Mouse (Mus musculus) neutrophil, adult 5-6 weeks (primary cell): ENCODE results near the gene Cfap45. TPM values are rescaled to one million over a fixed set of nuclear protein-coding genes. Genes with fewer than 3 reads are reported as not detected.

Experiments
- ATAC-seq: fragments of 151-379, 151-347 bp; 2 replicates; pipeline ENCODE4 v1.8.0; 2017; ENCODE audit warnings: mild to moderate bottlenecking, moderate TSS enrichment; ENCODE audit not compliant: insufficient number of reproducible peaks, poor library complexity, low FRiP score, severe bottlenecking; ENCODE audit errors: extremely low read depth
- total RNA-seq: library from RNA; stranded (forward); fragments of 200-1000 nt; gene quantifications from 2 replicates; pipeline ENCODE4 v1.2.3, GENCODE M21; 2017

Gene Cfap45
- total RNA-seq, 1 experiment from 2014 or later, result 4.4 TPM

GRCm38 (mm10) chr1:172512962-172513361 lies 7.6 kb upstream of the Cfap45 start:
- ATAC-seq, result peak; percentile 67

- ATAC-seq, result peak; percentile 81
Observed at GRCm38 (mm10) chr1:172513525-172514212, 6.9 kb upstream of the Cfap45 start.

GRCm38 (mm10) chr1:172514213-172514529 lies 6.4 kb upstream of the Cfap45 start:
- ATAC-seq, result no peak; the same call in 1 of the 2 replicates

- no peak for ATAC-seq
Observed at GRCm38 (mm10) chr1:172514551-172515268, 5.9 kb upstream of the Cfap45 start.

- no peak for ATAC-seq
Observed at GRCm38 (mm10) chr1:172515396-172515795, 5.2 kb upstream of the Cfap45 start.

- no peak for ATAC-seq
Observed at GRCm38 (mm10) chr1:172518013-172518412, 2.6 kb upstream of the Cfap45 start.

- no peak for ATAC-seq
Observed at GRCm38 (mm10) chr1:172519644-172520043, 957 bp upstream of the Cfap45 start.

GRCm38 (mm10) chr1:172522524-172522923 lies 1.9 kb downstream of the Cfap45 start:
- peak; percentile 43; the same call in 1 of the 2 replicates for ATAC-seq

- ATAC-seq, result no peak
Observed at GRCm38 (mm10) chr1:172523699-172524101, 3.1 kb downstream of the Cfap45 start.

GRCm38 (mm10) chr1:172525027-172525764 lies 4.6 kb downstream of the Cfap45 start:
- peak; percentile 43 for ATAC-seq

GRCm38 (mm10) chr1:172525971-172526370 lies 5.4 kb downstream of the Cfap45 start:
- no peak for ATAC-seq

GRCm38 (mm10) chr1:172526380-172527081 lies 5.9 kb downstream of the Cfap45 start:
- peak; percentile 26 for ATAC-seq

GRCm38 (mm10) chr1:172527431-172527830 lies 6.8 kb downstream of the Cfap45 start:
- no peak for ATAC-seq

GRCm38 (mm10) chr1:172528701-172529100 lies 8.1 kb downstream of the Cfap45 start:
- peak; percentile 92 for ATAC-seq

- no peak for ATAC-seq
Observed at GRCm38 (mm10) chr1:172530544-172531220, 10.1 kb downstream of the Cfap45 start.

- no peak for ATAC-seq
Observed at GRCm38 (mm10) chr1:172532551-172532950, 11.9 kb downstream of the Cfap45 start.

- no peak for ATAC-seq
Observed at GRCm38 (mm10) chr1:172535116-172535515, 14.5 kb downstream of the Cfap45 start.

GRCm38 (mm10) chr1:172539827-172540226 lies 19.2 kb downstream of the Cfap45 start:
- no peak for ATAC-seq
